Mouse (Mus musculus) E14TG2a.4 (cell line): ENCODE data around the gene H2al1b.
"Not testable (repeated sequence)": the region's sequence is repeated elsewhere in the genome, so short reads cannot be mapped to it uniquely, and the experiment has no call there.

Source experiments
- CTCF ChIP-seq: conservative IDR thresholded peaks from 2 replicates; pipeline ENCODE4 v1.5.1; 2014; ENCODE audit warnings: low read length
- NANOG ChIP-seq: IDR thresholded peaks from 2 replicates; pipeline ENCODE4 v1.6.1; 2014; ENCODE audit warnings: borderline replicate concordance, low read length, mixed read lengths
- POU5F1 ChIP-seq: IDR thresholded peaks from 2 replicates; pipeline ENCODE4 v1.6.1; 2014; ENCODE audit warnings: low read length, borderline replicate concordance

DNA sequence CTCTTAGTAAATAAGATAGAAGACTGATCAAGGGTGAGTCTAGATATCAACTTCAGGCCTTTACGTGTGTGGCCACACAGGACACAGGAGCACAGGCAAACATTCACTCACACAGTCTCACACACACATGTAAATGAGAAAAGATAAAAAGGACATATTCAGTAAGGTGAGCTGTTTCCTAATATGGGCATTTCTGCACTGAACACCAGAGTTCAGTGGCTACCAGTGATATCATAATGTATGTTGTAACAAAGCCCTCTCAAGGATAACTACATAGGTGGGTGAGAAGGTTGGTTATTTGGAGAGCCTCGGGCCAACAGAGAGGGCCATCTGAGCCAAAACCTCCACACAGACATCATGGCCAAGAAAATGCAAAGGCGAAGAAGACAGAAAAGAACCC lies 9.4 kb downstream of the H2al1b start, which contains the start of gene H2al1e:
- not testable (repeated sequence) for TF ChIP-seq CTCF, POU5F1, NANOG
